Mouse (Mus musculus): ENCODE results near the gene Pitpnb.
A peak's percentile ranks its signal among the peaks of the same experiment; 100 is the strongest.

Gene Pitpnb

DNA sequence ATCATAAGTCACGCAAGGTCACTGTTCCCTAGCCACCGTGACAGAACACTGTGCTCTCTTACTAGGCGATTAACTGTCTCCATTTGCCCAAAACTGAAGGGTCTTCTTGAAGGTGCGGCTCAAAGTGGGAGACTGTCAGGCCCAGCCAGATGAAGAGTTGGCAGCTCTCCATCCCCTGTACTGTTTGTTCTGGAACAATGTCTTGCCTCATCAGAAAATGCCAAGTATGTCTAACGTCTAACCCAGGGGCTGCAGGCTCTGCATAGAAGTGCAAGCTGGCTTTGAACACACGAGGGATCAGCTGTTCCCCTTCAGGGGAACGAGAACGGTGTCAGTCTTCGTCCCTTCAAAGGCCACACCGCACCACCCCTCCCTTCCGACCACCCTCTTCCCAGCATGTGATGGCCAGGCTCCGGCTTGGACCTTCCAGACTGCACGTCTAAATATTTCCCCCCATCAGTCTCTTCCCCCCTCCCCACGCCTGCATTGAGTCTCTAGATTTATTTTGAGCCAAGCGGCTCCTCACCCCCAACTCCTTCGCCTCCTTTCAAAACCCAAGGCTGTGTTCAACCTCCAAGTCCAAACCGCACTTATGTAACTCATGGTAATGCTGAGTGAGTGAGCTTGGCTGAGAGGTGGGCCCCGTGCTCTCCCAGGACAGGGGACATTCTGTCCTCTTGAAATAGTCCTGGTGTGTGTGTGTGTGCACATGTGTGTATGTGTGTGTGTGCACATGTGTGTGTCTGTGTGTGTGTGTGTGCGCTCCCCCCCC lies 71.5 kb downstream of the Pitpnb start:
- no peak for DNase-seq

DNA sequence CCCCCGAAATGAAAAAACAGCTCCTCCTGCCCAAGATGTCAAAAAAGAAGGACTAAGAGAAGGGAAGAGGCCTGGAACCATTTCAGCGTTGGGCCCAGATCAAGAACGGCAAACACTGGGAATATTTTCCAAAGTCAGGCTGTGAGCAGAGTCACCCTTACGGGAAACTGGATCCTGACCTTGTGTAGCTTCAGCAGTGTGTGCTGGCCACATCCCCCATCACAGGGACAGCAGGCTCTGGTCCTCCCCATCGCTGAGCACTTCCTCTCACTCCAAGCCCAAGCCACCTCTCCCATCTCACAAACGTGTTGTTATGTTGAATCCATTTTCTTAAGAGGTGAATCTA lies 72.1 kb downstream of the Pitpnb start:
- DNase-seq, result no peak

DNA sequence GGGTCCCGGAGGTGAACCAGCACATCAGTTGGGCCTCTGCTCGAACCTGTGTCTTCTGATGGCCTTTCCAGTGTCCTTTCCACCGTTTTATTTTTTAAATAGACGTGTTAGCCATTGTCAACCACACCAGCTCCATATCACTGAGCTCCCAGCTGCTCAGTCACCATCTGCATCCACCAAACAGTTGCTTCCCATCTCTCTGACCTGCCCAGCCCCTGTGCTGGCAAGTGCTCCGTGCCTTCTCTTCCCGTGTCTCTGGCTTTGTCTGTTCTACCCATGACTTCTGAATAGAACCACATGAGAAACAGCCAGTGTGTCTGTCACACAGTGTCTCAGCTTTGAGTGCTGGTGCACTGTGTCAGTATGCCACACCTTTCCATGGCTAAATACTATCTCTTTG lies 74.2 kb downstream of the Pitpnb start:
- no peak for DNase-seq

DNA sequence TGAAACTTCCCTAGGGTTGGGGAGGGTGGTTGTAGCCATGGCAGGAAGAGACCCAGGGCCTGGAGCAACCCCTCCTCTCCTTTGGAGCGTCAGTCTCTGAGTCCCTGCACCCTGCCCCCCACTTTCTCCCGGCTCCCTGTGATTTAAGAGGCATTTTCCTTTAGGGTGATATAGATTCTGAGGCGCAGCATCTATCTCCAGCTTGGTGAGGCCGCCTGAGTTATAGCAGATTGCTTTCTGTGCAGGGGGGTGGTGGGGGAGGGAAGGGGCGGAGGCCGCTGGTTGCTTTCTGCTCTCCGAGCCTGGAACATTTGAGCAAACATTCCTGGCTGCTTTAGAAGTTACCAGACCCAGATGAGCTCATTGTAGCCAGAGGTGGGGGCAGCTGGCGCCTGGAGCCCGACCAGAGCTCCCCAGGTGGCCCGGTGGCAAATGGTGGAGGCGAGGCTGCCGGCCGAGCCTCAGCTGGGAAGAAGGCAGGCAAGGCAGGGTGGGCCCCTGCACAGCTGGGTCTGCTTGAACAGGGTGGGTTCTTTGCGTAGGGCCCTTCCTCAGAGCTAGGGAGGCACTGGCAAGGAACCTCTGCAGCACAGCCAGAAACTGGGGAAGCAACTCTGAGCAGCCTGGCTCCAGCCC lies 78.0 kb downstream of the Pitpnb start:
- DNase-seq, result no peak

DNA sequence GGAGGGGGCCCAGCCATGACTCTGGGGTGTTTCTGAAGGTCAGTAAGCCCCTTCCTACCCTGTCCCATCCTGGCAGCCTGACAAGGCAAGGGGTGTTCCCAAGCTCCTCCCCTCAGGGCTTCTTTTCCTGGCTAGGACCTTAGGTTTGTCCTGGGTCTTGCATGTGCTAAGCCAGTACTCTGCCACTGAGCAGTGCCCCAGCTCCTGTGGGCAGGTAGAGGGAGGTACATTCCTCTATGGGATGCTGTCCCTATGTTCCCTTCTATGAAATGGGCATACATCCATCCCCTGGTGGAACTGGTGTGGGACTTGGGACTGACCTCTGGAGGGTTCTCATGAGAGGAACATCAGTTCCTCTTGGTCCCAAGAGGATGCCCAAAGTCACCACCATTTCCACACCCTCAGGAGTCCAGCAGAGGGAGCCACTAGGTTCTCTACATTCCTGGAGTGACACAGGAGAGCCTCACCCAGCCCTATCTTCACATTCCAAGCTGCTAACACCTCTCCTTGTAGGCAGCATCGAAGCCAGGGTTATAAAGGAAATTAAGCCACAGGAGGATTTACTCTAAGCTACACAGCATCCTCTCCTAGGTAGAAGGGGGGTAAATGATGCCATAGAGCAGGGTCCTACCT lies 79.0 kb downstream of the Pitpnb start:
- DNase-seq, result no peak

DNA sequence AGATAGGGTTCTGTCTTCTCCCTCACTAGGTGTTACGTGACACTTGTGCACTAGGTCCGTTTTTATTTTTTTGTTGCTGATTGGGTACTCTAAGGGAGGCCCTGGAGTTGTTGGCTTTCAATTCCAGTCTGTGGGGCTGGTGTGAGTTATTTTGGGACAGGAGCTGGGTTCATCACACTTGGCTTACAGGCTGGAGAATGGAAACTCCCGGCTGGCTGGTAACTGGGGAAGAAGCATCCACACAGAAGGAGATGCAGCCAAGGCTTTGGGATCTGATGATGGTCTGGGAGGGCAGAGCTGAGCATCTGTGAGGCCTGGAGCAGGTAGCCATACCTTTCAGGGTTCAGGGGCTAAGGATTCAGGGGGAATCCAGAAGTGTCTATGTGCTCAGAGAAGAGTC lies 80.1 kb downstream of the Pitpnb start:
- no peak for DNase-seq

DNA sequence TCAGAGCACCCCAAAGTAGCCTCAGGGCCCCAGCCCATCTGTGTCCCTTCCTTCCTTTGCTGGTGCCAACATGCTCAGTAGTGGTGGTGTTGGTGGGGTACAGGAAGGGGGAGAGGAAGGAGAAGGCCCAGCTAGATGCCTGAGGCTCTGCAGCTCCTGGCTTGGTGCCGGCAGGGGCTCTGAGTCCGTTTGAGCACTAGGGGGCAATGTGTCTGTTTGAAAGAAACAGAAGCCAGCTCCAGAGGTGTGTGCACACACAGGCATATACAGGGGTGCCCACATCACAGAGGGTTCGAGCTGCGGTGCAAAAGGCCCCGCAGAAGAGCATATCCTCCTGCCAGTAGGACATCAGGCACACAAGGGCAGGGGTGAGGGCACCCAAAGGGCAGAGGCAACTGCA lies 83.6 kb downstream of the Pitpnb start:
- DNase-seq, result peak; percentile 56 to 64

DNA sequence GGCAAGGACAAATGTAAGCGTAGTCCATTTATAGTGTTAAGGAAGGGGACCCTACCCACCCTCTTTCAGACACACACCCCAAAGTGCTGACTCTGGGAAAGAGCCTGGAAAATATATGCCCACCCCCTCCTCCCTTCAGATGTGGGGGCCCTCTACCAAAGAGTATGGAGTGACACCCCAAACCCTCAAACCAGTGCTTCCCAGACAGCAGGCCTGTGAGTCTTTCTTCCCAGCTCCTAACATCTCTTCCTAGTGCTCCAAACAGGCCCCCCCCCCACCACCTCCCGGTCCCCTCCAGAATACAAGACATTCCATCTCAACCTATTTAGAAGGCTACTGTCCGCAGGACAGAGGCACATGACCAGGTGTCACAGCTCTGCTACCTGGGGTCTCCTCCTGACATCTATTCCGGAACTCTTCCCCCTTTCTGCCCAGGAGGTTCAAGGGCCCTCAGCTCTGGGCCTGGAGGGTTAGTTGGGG lies 84.2 kb downstream of the Pitpnb start:
- DNase-seq, result no peak

DNA sequence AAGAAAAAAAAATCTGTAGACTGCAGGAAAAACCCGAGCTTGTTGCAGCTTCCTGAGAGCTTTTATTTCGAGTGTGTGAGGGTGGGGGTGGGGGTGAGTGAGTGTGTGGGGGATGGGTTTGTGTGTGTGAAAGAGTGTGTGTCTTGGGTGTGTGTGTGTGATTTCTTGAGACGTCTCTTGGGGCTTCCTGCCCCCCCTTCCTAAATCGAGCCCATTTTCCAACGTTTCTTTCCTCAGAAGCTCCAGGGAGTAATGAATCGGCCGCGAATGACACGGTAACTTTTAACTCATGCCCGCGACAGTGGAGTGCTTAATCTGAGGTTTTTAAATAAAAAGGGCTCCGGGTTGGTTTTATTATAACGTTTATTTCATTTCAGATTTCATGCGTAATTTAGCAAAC lies 85.0 kb downstream of the Pitpnb start:
- no peak for DNase-seq

DNA sequence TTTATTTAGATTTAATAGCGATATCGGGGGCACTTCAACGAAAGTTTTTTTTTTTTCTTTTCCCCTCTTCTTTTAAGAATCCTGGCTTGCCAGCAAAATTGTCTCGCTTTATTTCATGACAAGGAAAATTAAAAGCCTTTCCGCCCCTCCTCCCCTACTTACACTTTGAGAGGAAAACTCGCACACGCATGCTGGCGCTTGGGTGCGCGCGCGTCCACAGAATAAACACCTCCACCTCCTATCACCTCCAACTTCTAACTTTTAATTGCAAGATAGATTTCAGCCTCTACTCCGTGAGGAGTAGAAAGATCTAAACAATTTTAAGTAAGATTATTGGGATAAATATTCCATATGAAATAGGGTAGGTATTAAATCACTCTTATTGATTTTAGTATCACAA lies 85.5 kb downstream of the Pitpnb start:
- DNase-seq, result no peak

DNA sequence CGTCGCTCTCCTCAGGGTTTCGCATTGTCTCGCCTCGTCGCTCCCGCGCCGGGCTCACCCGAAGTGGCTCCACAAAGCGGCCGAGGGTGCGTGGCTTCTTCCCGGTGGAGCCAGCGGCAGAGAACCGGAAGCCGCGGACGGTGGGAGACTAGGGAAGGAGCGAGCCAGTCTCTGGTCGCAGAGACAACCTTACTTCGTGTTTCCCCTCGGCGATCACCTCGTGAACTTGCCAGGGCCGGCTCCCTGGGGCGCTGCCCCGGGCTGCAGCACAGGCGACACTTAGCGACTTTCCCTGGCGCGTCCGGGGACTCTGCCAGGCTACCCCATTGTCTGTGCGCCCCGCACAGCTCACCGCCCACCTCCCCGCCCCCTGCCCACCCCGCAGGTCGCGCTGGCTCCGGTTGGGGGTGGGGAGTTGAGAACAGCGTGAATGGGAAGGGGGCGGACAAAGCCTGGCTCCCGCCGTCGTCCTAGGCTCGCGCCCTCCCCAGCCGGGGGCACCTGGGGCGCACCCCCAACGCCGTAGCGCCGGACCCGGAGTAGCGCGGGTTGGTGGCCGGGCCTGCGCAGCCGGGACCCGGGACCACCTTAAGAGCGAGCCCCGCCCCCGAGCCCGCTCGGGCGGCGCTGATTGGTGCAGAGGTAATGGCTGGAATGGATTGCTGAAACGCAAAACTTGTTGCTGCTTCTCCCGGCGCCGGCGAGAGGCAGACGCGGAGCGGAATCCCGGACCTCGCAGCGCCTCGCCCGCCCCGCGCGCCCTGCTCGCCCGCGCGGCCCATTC lies 86.2 kb downstream of the Pitpnb start, which contains the start of gene Mn1:
TSS of gene Mn1 (plus strand) at position 772 of the 784 bp plus-strand sequence.
- DNase-seq, result peak in 1 of 2 experiments; percentile 6

DNA sequence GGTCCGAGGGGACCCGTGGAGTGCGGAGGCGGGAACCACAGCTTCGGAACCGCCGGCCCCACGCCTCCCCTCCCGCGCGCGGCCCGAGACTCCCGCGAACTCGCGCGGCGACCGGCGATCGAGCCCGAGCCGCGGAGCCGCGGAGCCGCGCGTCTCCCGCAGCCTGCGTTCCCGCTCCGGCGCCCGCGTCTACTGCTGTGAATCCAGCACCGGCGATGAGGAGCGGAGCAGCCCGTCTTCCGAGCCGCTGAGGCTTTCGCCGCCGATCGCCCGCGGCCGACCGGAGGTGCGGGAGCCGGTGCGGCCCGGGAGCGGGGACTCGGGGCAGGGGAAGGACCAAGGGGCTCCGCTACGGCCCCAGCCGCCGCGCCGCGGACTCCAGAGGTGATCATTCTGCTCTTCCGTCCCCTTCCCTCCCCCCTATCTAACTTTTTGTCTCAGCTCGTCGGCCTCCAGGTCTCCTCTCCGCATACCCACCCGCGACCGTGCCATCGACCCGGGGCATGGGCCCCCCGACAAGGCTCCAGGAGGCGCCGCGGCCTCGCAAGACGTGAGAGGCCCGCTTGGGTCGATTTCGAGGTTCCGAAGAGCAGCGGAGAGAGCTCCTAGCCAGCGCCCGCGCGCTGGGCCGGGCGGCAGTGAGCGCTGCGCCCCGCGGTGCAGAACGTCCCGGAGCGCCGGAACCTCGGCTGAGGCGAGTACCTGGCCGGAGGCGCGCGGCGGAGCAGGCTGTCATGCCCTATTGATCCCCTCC lies 87.0 kb downstream of the Pitpnb start:
- peak; percentile 9 to 14 for DNase-seq

DNA sequence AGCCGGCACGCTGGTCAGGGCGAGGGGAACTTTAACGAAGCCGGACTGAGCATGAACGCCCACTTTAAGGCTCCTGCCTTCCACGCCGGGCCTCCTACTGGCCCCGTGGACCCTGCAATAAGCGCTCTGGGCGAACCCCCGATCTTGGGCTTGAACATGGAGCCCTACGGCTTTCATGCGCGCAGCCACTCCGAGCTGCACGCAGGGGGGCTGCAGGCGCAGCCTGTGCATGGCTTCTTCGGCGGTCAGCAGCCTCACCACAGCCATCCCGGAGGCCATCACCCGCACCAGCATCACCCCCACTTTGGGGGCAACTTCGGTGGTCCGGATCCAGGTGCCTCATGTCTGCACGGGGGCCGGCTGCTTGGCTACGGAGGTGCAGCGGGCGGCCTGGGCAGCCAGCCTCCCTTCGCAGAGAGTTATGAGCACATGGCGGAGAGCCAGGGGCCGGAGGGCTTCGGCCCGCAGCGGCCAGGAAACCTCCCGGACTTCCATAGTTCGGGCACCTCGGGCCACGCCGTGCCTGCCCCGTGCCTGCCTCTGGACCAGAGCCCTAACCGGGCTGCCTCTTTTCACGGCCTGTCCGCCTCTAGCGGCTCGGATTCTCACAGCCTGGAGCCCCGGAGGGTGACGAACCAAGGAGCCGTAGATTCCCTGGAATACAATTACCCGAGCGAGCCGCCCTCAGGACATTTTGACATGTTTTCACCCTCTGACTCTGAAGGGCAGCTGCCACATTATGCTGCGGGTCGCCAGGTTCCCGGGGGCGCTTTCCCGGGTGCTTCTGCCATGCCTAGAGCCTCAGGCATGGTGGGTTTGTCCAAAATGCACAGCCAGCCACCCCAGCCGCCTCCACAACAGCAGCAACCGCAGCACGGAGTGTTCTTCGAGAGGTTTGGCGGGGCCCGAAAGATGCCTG lies 87.9 kb downstream of the Pitpnb start:
- DNase-seq, result no peak

DNA sequence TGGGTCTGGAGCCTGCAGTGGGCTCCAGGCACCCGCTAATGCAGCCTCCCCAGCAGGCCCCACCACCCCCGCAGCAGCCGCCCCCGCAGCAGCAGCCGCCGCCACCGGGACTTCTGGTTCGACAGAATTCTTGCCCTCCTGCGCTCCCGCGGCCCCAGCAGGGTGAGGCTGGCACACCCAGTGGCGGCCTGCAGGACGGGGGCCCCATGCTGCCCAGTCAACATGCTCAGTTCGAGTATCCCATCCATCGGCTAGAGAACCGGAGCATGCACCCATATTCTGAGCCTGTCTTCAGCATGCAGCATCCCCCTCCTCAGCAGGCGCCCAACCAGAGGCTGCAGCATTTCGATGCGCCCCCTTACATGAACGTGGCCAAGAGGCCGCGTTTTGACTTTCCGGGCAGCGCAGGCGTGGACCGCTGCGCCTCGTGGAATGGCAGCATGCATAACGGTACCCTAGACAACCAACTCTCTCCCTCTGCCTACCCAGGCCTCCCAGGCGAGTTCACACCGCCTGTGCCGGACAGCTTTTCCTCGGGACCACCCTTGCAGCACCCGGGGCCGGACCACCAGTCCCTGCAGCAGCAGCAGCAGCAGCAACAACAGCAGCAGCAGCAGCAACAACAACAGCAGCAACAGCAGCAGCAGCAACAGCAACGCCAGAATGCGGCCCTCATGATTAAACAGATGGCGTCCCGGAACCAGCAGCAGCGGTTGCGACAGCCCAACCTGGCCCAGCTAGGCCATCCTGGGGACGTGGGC lies 88.7 kb downstream of the Pitpnb start:
- no peak for DNase-seq

DNA sequence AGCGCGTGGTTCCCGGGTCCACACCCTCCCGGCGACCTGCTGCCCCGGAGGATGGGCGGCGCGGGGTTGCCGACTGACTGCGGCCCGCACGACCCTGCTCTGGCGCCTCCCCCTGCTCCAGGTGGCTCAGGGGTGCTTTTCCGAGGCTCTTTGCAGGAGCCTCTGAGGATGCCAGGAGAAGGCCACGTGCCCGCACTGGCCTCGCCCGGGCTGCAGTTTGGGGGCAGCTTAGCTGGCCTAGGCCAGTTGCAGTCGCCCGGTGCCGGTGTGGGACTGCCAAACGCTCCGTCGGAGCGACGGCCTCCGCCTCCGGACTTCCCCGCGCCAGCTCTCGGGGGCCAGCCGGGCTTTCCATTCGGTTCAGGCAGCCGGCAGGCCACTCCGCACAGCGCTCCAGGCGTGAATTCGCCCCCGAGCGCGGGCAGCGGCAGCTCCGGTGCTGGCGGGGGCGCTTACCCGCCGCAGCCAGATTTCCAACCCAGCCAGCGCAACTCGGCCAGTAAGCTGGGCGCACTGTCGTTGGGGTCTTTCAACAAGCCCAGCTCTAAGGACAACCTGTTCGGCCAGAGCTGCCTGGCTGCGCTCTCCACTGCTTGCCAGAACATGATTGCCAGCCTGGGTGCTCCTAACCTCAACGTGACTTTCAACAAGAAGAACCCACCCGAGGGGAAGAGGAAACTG lies 89.6 kb downstream of the Pitpnb start:
- no peak for DNase-seq

DNA sequence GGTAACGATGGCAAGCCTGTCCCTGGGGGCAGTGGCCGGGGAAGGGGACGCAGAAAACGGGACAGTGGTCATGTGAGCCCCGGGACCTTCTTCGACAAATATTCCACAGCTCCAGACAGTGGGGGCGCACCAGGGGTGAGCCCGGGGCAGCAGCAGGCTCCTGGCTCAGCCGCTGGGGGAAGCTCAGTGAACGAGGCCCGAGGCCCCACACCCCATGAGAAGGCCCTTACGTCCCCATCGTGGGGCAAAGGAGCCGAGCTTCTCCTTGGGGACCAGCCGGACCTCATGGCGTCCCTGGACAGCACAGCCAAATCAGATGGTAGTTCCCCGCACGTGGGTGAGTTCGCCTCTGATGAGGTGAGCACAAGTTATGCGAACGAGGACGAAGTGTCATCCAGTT lies 90.3 kb downstream of the Pitpnb start:
- DNase-seq, result no peak

DNA sequence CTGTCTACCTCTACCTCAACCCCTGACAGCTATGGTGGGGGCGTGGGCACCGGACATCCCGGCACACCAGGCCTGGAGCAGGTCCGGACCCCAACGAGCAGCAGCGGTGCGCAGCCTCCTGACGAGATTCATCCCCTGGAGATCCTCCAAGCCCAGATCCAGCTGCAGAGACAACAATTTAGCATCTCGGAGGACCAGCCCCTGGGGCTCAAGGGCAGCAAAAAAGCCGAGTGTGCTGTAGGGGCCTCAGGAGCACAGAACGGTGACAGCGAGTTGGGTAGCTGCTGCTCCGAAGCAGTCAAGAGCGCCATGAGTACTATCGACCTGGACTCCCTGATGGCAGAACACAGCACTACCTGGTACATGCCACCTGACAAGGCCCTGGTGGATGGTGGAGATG lies 90.9 kb downstream of the Pitpnb start:
- no peak for DNase-seq

DNA sequence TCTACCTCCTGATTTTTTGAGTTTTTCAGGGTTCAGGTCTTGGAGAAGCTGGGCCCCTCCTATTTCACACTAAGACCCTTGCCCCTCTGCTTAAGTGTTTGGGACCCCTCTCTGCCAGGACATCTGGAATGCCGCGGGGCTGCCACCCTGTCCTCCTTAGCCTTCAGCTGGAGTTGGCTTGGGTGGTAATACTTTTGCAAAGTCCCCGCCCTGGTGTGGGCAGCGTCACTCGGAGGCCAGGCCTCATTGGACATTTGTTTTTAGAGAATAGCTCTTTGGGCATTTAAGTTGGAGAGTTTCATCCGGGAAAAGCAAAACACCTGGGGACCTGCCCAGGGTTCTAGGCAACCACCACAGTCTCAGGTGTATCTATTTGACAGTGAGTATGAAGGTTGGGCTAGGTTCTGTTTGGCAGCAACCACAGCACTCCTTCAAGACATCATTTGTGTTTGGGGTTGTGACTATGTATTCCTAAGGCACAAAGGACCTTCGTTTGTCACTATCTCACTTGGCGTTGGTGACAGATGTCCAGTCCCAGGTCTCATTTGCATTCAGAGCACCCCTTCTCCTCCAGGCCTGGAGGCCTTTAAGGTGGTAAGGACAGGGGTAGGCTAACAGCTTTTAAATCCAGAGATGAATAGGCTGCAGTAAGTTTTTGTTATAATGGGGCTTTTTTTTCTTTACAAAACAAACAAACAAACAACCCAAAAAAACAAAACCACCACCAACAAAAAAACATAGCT lies 91.7 kb downstream of the Pitpnb start:
- DNase-seq, result no peak

DNA sequence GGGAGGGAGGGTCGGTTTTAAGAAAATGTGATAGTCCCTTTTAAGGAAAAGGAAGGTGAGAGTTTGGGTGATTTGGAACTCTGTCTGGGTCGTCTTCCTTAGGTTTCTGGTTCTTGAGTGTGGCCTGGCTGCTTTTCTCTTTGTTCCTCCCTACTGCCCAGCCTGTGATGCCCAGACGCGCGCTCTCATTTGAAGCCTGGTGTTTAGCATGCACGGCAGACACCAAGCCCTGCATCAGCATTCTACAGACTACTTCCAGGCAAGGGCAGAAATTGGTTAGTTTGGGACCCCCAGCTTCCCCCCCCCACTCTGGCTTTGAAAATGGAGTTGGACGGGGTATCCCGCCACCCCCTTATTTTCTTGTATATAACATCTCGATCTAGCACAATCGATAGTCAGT lies 92.4 kb downstream of the Pitpnb start:
- DNase-seq, result no peak

Data from B cell, adult 2 months (primary cell).